Mouse (Mus musculus): ENCODE measurements around the gene Pdzd2.

Gene Pdzd2

GRCm38 (mm10) chr15:12674026-12674425 is 65.7 kb downstream of the Pdzd2 start:
- DNase-seq (ENCODE audit: low spot score in 2 of 2), result no peak

- no peak for DNase-seq (ENCODE audit: low spot score in 2 of 2)
These were observed 71.8 kb downstream of the Pdzd2 start for GRCm38 (mm10) chr15:12667760-12668520.

DNA sequence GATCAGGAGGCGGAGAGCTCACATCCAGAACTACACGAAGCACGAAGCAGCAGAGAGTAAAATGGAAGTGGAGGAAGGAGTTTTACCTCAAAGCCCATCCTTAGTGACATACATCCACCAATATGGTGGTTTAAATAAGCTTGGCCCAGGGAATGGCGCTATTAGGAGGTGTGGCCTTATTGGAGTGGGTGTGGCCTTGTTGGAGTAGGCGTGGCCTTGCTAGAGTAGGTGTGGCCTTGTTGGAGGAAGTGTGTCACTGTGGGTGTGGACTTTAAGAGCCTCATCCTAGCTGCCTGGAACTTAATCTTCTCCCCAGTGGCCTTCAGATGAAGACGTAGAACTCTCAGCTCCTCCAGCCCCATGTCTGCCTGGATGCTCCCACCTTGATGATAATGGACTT is 73.8 kb downstream of the Pdzd2 start:
- no peak for DNase-seq (ENCODE audit: low spot score in 2 of 2)

DNA sequence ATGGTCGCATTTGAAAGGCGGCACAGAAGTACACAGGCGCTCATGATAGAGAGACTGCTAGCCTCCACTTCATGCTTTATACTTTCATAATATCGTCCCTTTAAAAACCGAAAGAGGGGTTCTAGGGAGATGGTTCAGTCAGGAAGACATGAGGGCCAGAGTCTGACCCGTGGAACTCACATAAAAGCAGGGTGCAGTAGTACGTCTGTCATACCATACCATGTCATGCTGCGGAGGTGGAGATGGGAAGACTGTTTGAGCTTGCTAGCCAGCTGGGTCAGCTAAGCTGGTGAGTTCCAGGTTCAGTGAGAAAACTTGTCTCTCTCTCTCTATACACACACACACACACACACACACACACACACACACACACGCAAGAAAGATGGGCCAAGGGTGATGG is 76.4 kb downstream of the Pdzd2 start:
- no peak for DNase-seq (ENCODE audit: low spot score in 2 of 2)

- DNase-seq (ENCODE audit: low spot score in 2 of 2), result no peak
These were observed 79.4 kb downstream of the Pdzd2 start for GRCm38 (mm10) chr15:12660320-12660719.

DNA sequence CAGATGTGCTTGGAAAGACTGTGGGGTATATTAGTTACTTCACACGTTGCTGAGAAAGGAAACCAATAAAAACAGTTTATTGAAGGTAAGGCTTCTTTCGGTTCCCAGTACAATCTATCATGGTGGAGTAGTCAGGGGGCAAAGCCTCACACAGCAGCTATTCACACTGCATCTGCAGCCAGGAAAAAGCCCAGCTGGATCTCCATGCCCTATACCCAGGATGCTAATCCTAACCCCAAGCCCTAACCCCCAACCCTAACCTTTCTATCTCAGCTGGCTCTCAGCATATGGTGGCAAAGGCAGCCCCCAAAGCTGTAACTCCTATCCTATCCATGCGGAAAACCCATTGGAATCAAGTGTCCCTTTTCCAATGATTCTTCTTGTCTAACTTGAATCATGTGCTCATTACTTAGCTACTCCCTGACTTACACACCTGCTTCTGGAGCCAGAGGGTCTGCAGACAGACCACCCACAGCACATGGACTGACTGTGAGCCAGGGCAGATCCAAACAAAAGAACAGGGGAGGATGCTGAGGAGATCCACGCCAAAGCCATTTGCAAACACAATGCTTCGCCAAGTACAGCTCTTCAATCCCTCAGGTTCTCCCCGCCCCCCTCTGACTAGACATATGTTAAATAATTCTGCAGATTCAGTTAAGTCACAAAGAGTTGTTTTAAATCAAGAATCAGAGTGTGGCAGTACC is 83.6 kb downstream of the Pdzd2 start:
- DNase-seq (ENCODE audit: low spot score in 2 of 2), result no peak

DNA sequence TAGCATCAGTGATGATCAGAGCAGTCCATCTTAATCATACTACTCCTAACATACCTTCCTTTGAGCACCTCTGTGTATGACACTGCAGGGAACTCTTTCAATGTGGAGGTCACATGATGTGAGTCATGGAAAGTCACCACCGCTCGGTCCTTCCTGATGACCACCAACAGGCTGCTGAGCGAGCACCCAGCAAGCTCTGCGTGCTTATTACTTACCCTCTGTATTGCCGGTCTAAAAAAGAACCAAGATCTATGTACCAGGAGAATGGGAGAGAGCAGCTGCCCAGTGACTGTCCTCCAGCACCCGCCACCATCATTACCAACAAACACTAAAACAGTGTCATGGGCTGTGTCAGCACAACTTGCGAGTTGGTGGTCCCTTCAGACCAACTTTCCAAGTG is 84.4 kb downstream of the Pdzd2 start:
- DNase-seq (ENCODE audit: low spot score in 2 of 2), result no peak

DNA sequence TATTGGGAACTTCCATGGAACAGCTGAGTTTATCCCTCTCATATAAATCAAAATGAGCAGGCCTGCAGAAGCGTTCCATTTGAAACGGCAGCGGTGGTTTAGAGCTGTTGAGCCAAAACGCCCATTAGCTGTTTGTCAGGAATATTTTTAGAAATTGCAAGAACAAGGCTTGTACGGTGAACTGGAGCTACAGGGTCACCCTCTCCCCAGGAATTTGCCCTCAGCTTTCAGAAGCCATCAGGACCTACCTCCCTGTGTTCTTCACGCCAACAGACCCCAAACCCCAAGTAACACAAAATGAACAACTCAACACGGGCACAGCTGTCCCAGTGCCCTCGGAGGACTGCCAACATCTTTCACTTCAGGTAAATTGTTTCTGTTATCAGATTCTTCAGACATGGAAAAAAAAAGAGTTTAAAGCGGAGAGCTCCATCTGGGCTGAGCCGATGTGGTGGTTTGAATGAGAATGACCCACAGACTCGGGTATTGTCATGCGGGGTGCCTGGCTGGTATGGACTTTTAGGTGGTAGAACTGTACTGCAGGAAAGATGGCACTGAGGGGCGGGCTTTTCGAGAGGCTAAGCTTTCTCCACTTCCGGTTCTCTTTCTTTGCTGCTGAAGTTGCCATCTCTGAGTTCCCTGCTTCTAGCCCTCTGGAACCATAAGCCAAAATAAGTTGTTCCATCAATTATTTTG is 87.2 kb downstream of the Pdzd2 start:
- no peak for DNase-seq (ENCODE audit: low spot score in 2 of 2)

GRCm38 (mm10) chr15:12650236-12650635 is 89.5 kb downstream of the Pdzd2 start:
- DNase-seq (ENCODE audit: low spot score in 2 of 2), result no peak

- DNase-seq (ENCODE audit: low spot score in 2 of 2), result no peak
These were observed 90.0 kb downstream of the Pdzd2 start for GRCm38 (mm10) chr15:12649674-12650073.

- no peak for DNase-seq (ENCODE audit: low spot score in 2 of 2)
These were observed 90.6 kb downstream of the Pdzd2 start for GRCm38 (mm10) chr15:12649131-12649530.

- DNase-seq (ENCODE audit: low spot score in 2 of 2), result no peak
These were observed 99.0 kb downstream of the Pdzd2 start for GRCm38 (mm10) chr15:12640755-12641154.

DNA sequence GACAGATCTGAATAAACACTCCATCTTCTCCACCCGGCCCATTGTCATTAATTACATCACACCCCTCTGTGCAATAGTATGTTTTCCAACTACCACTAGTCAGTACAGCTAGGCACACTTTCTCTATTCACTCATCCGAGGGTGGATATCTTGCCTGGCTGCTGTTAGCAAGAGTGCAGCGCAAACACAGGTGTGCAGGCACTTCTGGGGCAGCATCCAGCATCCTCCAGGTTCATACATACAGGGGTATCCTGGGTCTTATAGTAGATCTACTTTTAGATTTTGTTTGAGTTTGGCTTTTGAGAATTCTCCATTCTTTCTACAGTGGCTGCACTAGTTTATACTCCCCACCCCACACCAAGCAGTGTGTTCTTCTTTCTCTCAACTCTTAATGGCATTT is 99.9 kb downstream of the Pdzd2 start:
- no peak for DNase-seq (ENCODE audit: low spot score in 2 of 2)

- DNase-seq (ENCODE audit: low spot score in 2 of 2), result no peak
These were observed 100.5 kb downstream of the Pdzd2 start for GRCm38 (mm10) chr15:12639181-12639580.

GRCm38 (mm10) chr15:12638370-12639030 is 101.2 kb downstream of the Pdzd2 start:
- no peak for DNase-seq (ENCODE audit: low spot score in 2 of 2)

- no peak for DNase-seq (ENCODE audit: low spot score in 2 of 2)
These were observed 102.2 kb downstream of the Pdzd2 start for GRCm38 (mm10) chr15:12637511-12637910.

DNA sequence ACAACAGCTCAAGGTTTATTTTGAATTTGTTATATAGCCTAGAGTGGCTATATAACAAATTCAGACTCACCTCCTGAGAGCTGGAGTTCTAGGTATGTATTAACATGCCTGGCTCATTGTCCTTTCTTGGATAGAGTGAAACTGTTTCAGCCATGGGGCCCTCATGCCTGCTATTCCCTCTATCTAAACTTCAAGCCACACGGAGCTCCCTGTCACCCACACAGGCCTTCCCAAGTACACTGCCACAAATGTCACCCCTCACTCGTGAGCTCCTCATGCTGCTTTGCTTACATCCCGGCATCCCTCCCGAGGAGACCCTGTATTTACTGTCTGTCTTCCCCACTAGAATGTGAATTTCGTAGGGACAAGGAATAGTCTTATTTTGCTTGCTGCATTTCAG is 103.3 kb downstream of the Pdzd2 start:
- no peak for DNase-seq (ENCODE audit: low spot score in 2 of 2)

DNA sequence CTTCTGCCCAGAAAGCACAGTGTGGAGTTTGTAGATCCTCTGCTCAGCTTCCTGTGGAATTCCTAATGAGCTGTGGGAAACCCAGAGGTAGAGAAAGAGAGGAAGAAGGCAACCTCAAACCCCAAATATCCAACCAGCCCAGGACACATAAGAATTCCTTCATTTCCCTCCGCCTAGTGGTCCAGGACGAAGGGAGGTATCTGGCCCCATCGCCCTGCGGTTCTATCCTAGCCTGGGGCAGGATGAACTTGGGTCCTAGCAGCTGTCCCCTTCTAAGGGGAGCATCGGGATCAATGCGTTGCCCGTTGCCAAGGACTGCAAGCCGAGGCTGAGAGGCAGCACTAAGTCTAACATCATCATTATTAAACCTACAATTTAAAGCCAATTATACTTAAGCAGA is 104.8 kb downstream of the Pdzd2 start:
- DNase-seq (ENCODE audit: low spot score in 2 of 2), result no peak

- DNase-seq (ENCODE audit: low spot score in 2 of 2), result no peak
These were observed 110.6 kb downstream of the Pdzd2 start for GRCm38 (mm10) chr15:12629164-12629563.

DNA sequence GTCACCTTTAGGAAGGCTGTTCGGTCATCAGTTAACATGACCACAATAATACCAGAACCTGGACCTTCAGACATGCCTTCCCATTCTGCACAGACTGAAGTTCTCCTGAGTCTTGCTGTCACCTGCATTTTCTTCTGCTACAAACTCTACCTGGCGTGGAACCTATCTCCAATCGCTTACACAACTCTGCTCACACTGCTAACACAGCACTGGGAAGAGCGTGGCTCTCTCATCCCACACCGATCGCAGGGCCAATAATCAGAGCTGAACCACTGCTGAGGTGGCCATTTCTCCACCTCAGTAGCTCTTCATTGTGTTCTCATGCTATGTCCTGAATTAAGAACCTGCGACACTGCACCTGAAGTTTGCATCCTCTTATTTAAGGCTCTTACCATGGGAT is 111.3 kb downstream of the Pdzd2 start:
- no peak for DNase-seq (ENCODE audit: low spot score in 2 of 2)

DNA sequence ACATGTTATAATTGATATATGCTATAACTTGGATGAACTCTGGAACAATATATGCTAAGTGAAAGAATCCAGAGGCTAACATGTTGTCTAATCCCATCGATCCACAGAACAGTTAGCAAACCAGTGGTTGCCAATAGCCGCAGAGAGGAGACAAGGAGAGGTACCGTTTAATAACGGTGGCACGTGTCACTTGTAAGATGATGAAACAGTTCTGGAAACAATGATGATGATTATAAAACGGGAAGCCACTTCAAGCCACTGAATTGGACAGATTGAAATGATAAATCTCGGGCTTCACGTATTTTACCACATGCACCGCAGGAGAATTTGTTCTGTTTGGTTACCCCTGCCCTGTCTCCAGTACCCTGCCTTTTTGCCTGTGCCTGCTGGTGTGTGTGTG is 112.8 kb downstream of the Pdzd2 start:
- DNase-seq (ENCODE audit: low spot score in 2 of 2), result no peak

DNA sequence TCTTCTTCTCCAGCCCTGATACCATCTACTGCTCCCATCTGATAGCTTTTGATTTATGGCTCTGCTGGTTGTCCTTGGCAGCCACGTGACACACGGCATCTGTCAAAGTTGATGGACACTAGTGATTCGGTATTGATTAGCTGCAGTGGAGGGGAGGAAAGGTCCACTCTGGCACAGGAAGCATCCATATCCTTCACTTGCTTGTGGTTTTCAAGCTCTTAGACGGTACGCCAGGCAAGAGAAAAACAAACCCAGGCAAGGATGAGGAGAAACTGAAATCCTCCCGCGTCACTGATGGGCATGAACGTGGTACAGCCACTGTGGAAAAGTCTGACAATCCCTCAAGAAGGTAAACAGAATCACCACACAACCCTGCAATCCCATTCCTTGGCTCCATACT is 113.6 kb downstream of the Pdzd2 start:
- DNase-seq (ENCODE audit: low spot score in 2 of 2), result no peak
